ENCODE assay signal across 10 mouse cellular contexts in the genomic region with DNA sequence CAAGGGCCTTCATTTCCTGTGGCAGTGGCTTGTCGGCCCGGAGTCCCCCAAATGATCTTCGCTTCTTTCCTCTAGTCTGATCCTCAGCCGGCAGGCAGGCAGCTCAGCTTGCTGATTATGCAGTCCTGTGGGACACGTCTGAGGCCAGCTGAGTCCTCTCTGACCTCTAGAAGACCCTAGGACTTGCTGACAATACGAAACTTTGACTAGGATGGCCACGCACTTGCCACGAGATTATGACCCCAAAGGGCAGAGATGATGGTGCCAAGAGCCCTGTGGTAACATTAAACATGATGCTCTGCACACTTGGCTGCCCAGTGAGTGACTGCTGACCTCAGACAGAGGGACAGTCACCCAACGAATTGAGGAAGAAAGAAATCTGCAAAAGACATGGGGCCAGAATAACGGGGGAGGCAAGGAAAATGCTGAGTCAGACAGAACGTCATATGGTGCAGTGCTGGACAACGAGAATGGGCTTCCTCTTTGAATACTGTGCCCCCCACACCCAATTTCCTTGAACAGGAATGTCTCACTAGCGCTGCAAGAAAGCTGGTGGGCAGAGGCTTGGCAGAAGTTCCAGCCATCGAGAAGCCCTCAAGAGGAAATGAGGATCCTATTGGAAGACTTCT.
DNase-seq lines count a peak whose midpoint lies in the region; ATAC-seq and TF ChIP-seq lines count a peak whose summit lies in the region.
"Had no signal": no experiment of that assay in that cellular context is flagged by ENCODE, and none has a peak within 500 bp of the region (broad histone marks: within the 10 kb centered on the region; RNA-seq: fewer than 3 reads in every experiment).

No protein-coding gene starts in this region.

- DNase-seq in heart, adult 2 months, result peak in 1 of 2 experiments; percentile 60
- DNase-seq in heart, postnatal 25 days (ENCODE audit: low spot score), result no peak
- DNase-seq in kidney, adult 9 months, result peak; percentile 80
- no peak for DNase-seq in left cerebral cortex, postnatal 14 days (ENCODE audit: low spot score in 2 of 2)
- DNase-seq in c-Kit-positive CD71-positive TER-119-positive erythroid progenitor cells, embryonic 14.5 days (ENCODE audit: low spot score), result no peak
- DNase-seq: thymus, adult 2 months had no signal

- H3K4me2 ChIP-seq in midbrain, embryonic 12.5 days (replicated peaks), result no peak overlapping the region
- H3K4me2 ChIP-seq in midbrain, embryonic 13.5 days (replicated peaks), result no peak overlapping the region
- H3K4me2 ChIP-seq: lung, embryonic 15.5 days had no signal

- no peak for TF ChIP-seq POLR2A in heart, adult 2 months (IDR thresholded peaks at IDR 0.05; ENCODE audit: insufficient read depth, low read depth, low read length)

- intact Hi-C loops in heart, adult 2 months (cut with DNase I), result no loop called here
- intact Hi-C loops in heart, postnatal 25 days (cut with DNase I), result loop anchor here (5.0 kb wide), 1 partner anchor 100 kb away; no protein-coding TSS in a partner anchor
- intact Hi-C loops in left cerebral cortex, postnatal 14 days (cut with DNase I), result no loop called here

- WGBS in heart, adult 2 months, result 44% methylated on average over 14 of the region's 14 CpGs
- WGBS in midbrain, embryonic 12.5 days, result 72% methylated on average over 14 of the region's 14 CpGs
- WGBS in midbrain, embryonic 13.5 days, result 64% methylated on average over 14 of the region's 14 CpGs

- no peak for TF ChIP-seq CTCF in heart, adult 2 months (IDR thresholded peaks at IDR 0.05)

- H3K4me1 ChIP-seq in heart, adult 2 months (ENCODE audit: control insufficient read depth, insufficient read depth, low read length), result peaks cover 5% of the 10 kb centered on the region
- H3K4me1 ChIP-seq in midbrain, embryonic 12.5 days, result peaks cover 5% of the 10 kb centered on the region; the same call in 1 of the 2 replicates
- 0 out of 2 replicates have a peak, but pooled peaks cover 2% of the 10 kb centered on the region for H3K4me1 ChIP-seq in midbrain, embryonic 13.5 days (replicated peaks)

- peak overlapping the region; percentile 31; the same call in 1 of the 2 replicates for H3K27ac ChIP-seq in heart, adult 2 months
- 0 out of 2 replicates have a peak overlapping the region, but pooled peaks have one; percentile 3 for H3K27ac ChIP-seq in midbrain, embryonic 12.5 days (replicated peaks)
- H3K27ac ChIP-seq in midbrain, embryonic 13.5 days, result no peak overlapping the region
- H3K27ac ChIP-seq: lung, embryonic 15.5 days had no signal

- peaks cover 9% of the 10 kb centered on the region for H3K36me3 ChIP-seq in heart, adult 2 months (ENCODE audit: control insufficient read depth, insufficient read depth, low read length)
- H3K36me3 ChIP-seq in midbrain, embryonic 12.5 days, result 0 out of 2 replicates have a peak, but pooled peaks cover 11% of the 10 kb centered on the region
- H3K36me3 ChIP-seq in midbrain, embryonic 13.5 days, result peaks cover 8% of the 10 kb centered on the region; the same call in 1 of the 2 replicates
- H3K36me3 ChIP-seq: lung, embryonic 15.5 days had no signal

- no peak overlapping the region for H3K9ac ChIP-seq in heart, adult 2 months (ENCODE audit: low read depth, low read length)
- H3K9ac ChIP-seq in midbrain, embryonic 12.5 days (replicated peaks), result no peak overlapping the region
- H3K9ac ChIP-seq in midbrain, embryonic 13.5 days (replicated peaks), result no peak overlapping the region
- H3K9ac ChIP-seq: lung, embryonic 15.5 days had no signal

- H3K9me3 ChIP-seq in midbrain, embryonic 12.5 days, result no peaks in the 10 kb centered on the region
- no peaks in the 10 kb centered on the region for H3K9me3 ChIP-seq in midbrain, embryonic 13.5 days
- H3K9me3 ChIP-seq: lung, embryonic 15.5 days had no signal

- no peaks in the 10 kb centered on the region for H3K27me3 ChIP-seq in heart, adult 2 months (ENCODE audit: control insufficient read depth, insufficient read depth, low read length)
- H3K27me3 ChIP-seq in midbrain, embryonic 12.5 days, result no peaks in the 10 kb centered on the region
- no peaks in the 10 kb centered on the region for H3K27me3 ChIP-seq in midbrain, embryonic 13.5 days
- H3K27me3 ChIP-seq: lung, embryonic 15.5 days had no signal

- no peak for ATAC-seq in midbrain, embryonic 12.5 days (ENCODE audit: low FRiP score, low read depth)
- no peak for ATAC-seq in midbrain, embryonic 13.5 days
- ATAC-seq in megakaryocyte progenitor cell, adult 5-6 weeks (replicated peaks; ENCODE audit: poor library complexity), result peak; percentile 57

- no peak overlapping the region for H3K4me3 ChIP-seq in heart, adult 2 months
- H3K4me3 ChIP-seq in midbrain, embryonic 12.5 days, result no peak overlapping the region
- no peak overlapping the region for H3K4me3 ChIP-seq in midbrain, embryonic 13.5 days (replicated peaks)
- H3K4me3 ChIP-seq: lung, embryonic 15.5 days had no signal

- no peak for TF ChIP-seq EP300 in heart, adult 2 months (IDR thresholded peaks at IDR 0.05; ENCODE audit: insufficient read depth, low read depth, low read length)

- no peaks in the 10 kb centered on the region for H3K79me2 ChIP-seq in heart, adult 2 months (replicated peaks; ENCODE audit: control insufficient read depth, insufficient read depth, low read length)
